Mouse (Mus musculus): ENCODE measurements at regions not wholly inside any gene's neighbourhood (a gene's known extent, or its start where the extent isn't known, plus 50 kb on each side); places are given as distances from the start of the nearest gene placed in this dataset.

GRCm38 (mm10) chr3:53379519-53380181 is 83.5 kb downstream of the Nhlrc3 start:
- Histone ChIP-seq H3K4me3 (ENCODE audit: control insufficient read depth in 1 of 2, insufficient read depth in 1 of 2, low read depth in 2 of 2, low read length in 2 of 2) (no peak overlapping the region), H3K27ac (ENCODE audit: control insufficient read depth, low read depth, low read length) (no peak overlapping the region), H3K9ac (ENCODE audit: control insufficient read depth, low read depth, low read length, poor library complexity, severe bottlenecking) (no peak overlapping the region), H3K9me3 (replicated peaks; ENCODE audit: insufficient read depth, low read length) (no peaks in the 10 kb centered on the region), H3K36me3 (ENCODE audit: control insufficient read depth in 1 of 2, insufficient read depth in 2 of 2, low read length in 2 of 2) (no peaks in the 10 kb centered on the region), H3K27me3 (ENCODE audit: control insufficient read depth in 1 of 2, insufficient read depth in 2 of 2, low read length in 2 of 2) (no peaks in the 10 kb centered on the region), H3K4me1 (ENCODE audit: control insufficient read depth in 1 of 2, insufficient read depth in 2 of 2, low read length in 2 of 2) (no peaks in the 10 kb centered on the region), H3K79me2 (ENCODE audit: control insufficient read depth, insufficient read depth, low read length, poor library complexity) (no peaks in the 10 kb centered on the region)
- TF ChIP-seq MAZ (IDR thresholded peaks at IDR 0.05; ENCODE audit: low read depth, low read length) = no peak
- TF ChIP-seq GABPA (IDR thresholded peaks at IDR 0.05; ENCODE audit: low read depth, low read length) = no peak
- TF ChIP-seq MAX (IDR thresholded peaks at IDR 0.05; ENCODE audit: low read length) = no peak
- TF ChIP-seq KAT2A (conservative IDR thresholded peaks at IDR 0.05; ENCODE audit: low read depth, low read length) = no peak
- no peak for TF ChIP-seq MEF2A (IDR thresholded peaks at IDR 0.05; ENCODE audit: extremely low read depth, insufficient replicate concordance, low read depth, low read length, poor library complexity, severe bottlenecking)
- no peak for DNase-seq (ENCODE audit: low read depth, low spot score)

- H3K9me3 ChIP-seq (replicated peaks; ENCODE audit: insufficient read depth, low read length) = no peaks in the 10 kb centered on the region
- no peaks in the 10 kb centered on the region for H3K4me1 ChIP-seq (ENCODE audit: control insufficient read depth in 1 of 2, insufficient read depth in 2 of 2, low read length in 2 of 2)
- H3K4me3 ChIP-seq (ENCODE audit: control insufficient read depth in 1 of 2, insufficient read depth in 1 of 2, low read depth in 2 of 2, low read length in 2 of 2) = no peak overlapping the region
- H3K27ac ChIP-seq (ENCODE audit: control insufficient read depth, low read depth, low read length) = no peak overlapping the region
- TF ChIP-seq ZMIZ1 (IDR thresholded peaks at IDR 0.05; ENCODE audit: low read depth, low read length) (no peak), MAFK (IDR thresholded peaks at IDR 0.05; ENCODE audit: borderline replicate concordance, low read depth, low read length) (no peak), JUND (IDR thresholded peaks at IDR 0.05; ENCODE audit: low read depth, low read length) (no peak), UBTF (IDR thresholded peaks at IDR 0.05; ENCODE audit: borderline replicate concordance, insufficient read depth, low read depth, low read length) (no peak), BHLHE40 (IDR thresholded peaks at IDR 0.05; ENCODE audit: borderline replicate concordance, low read depth, low read length) (no peak), POLR2AphosphoS5 (IDR thresholded peaks at IDR 0.05; ENCODE audit: borderline replicate concordance, low read depth, low read length) (no peak), RAD21 (IDR thresholded peaks at IDR 0.05; ENCODE audit: low read depth, low read length) (no peak), ZNF384 (IDR thresholded peaks at IDR 0.05; ENCODE audit: low read depth, low read length) (no peak), SIN3A (IDR thresholded peaks at IDR 0.05; ENCODE audit: low read length) (no peak), POLR2AphosphoS2 (IDR thresholded peaks at IDR 0.05; ENCODE audit: low read length) (no peak), EP300 (IDR thresholded peaks at IDR 0.05; ENCODE audit: low read depth in 1 of 2, low read length in 2 of 2) (no peak), MYC (IDR thresholded peaks at IDR 0.05; ENCODE audit: low read depth, low read length) (no peak), CHD2 (IDR thresholded peaks at IDR 0.05; ENCODE audit: low read length) (no peak), USF1 (IDR thresholded peaks at IDR 0.05; ENCODE audit: low read depth, low read length) (no peak), MXI1 (IDR thresholded peaks at IDR 0.05; ENCODE audit: low read depth, low read length) (no peak), GATA1 (IDR thresholded peaks at IDR 0.05; ENCODE audit: low read depth, low read length) (no peak), ZC3H11A (IDR thresholded peaks at IDR 0.05; ENCODE audit: low read depth, low read length) (no peak), SMC3 (IDR thresholded peaks at IDR 0.05; ENCODE audit: low read depth, low read length) (no peak), HCFC1 (IDR thresholded peaks at IDR 0.05; ENCODE audit: low read depth, low read length) (no peak)
- H3K79me2 ChIP-seq (ENCODE audit: control insufficient read depth, insufficient read depth, low read length, poor library complexity) = no peaks in the 10 kb centered on the region
- H3K9ac ChIP-seq (ENCODE audit: control insufficient read depth, low read depth, low read length, poor library complexity, severe bottlenecking) = no peak overlapping the region
- no peak for DNase-seq (ENCODE audit: low read depth, low spot score)
- no peaks in the 10 kb centered on the region for H3K36me3 ChIP-seq (ENCODE audit: control insufficient read depth in 1 of 2, insufficient read depth in 2 of 2, low read length in 2 of 2)
- H3K27me3 ChIP-seq (ENCODE audit: control insufficient read depth in 1 of 2, insufficient read depth in 2 of 2, low read length in 2 of 2) = no peaks in the 10 kb centered on the region
Observed at GRCm38 (mm10) chr3:53376864-53377447, 86.2 kb downstream of the Nhlrc3 start.
